Mouse (Mus musculus) layer of hippocampus, postnatal 14 days (tissue): ENCODE results near the gene Ttc4. TPM values are rescaled to one million over a fixed set of nuclear protein-coding genes. Genes with fewer than 3 reads are reported as not detected.

Experiments used
- DNase-seq, 2 experiments: peaks; one replicate each; pipeline ENCODE4 v3.0.0; 2021 to 2022; ENCODE audit warnings: low spot score in 2 of 2, mixed read lengths in 1 of 2
- total RNA-seq, 2 experiments: library from RNA; stranded (reverse); gene quantifications; 2 replicates each; pipeline ENCODE4 v1.2.3; 2021

Ttc4 gene
- total RNA-seq, 2 experiments from 2014 or later: 38.7 to 41.3 TPM

- DNase-seq: no peak
These were observed 63.9 kb downstream of the Ttc4 start for GRCm38 (mm10) chr4:106614881-106615280.

DNA sequence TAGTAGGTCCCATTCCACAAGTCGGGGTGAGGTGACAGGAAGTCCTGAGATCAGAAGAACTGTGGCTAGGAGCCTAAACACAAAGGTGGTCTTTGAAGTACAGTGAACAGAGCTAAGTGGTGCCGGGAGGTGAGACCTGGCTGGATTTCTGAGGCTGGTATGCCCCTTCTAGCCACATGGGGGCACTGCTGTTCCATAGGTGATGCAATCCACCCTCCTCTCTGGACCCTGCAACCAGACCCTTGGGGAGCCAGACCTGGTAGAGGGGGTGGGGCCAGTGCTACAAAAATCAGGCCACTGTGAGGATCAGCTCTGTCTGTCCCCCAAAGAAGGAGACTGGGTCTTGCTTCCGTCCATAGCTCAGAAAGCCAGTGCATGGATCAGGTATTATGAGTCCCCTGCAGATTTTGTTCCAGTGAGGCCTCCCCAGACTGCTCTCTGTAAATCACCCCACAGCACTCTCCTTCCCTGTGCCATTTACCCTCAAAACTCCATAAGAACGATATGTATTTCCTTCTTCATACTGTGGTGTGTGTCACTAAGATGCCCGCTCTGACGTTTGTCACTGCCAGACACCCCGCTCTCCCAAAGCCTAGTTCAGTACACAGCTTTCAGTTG lies 64.5 kb downstream of the Ttc4 start:
- DNase-seq: peak; percentile 77 to 78

- DNase-seq: no peak
These were observed 65.2 kb downstream of the Ttc4 start for GRCm38 (mm10) chr4:106613560-106613959.

GRCm38 (mm10) chr4:106613105-106613504 lies 65.6 kb downstream of the Ttc4 start:
- DNase-seq: no peak

Other genes starting within 250 kb of the Ttc4 start
- under 1 TPM; 0.45 to 0.53 TPM for gene Pcsk9, start 214.6 kb downstream of the Ttc4 start, total RNA-seq
- gene Bsnd, start 186.7 kb downstream of the Ttc4 start, total RNA-seq: under 1 TPM in 1 of 2 experiments, not detected in 1; 0.17 TPM
- 100 to 1,000 TPM in 1 of 2 experiments, 10 to 100 TPM in 1; 93.8 to 106 TPM for gene Dhcr24, start 117.9 kb downstream of the Ttc4 start, total RNA-seq
- not detected for gene Lexm, start 61.7 kb downstream of the Ttc4 start, total RNA-seq
- under 1 TPM; 0.91 to 0.94 TPM for gene Ttc22, start 56.5 kb downstream of the Ttc4 start, total RNA-seq
- gene Pars2, start 27.9 kb downstream of the Ttc4 start, total RNA-seq: 1 to 10 TPM; 6.8 to 7.3 TPM
- 1 to 10 TPM; 1.5 to 2.1 TPM for gene Mroh7, start 52.0 kb upstream of the Ttc4 start, total RNA-seq
- not detected for gene Fam151a, start 54.9 kb upstream of the Ttc4 start, total RNA-seq
- 10 to 100 TPM; 43.7 to 53.3 TPM for gene Acot11, start 126.1 kb upstream of the Ttc4 start, total RNA-seq
- 100 to 1,000 TPM; 106 to 119 TPM for gene Ssbp3, start 231.8 kb upstream of the Ttc4 start, total RNA-seq